Mouse (Mus musculus) lung, postnatal 14 days (tissue): ENCODE measurements at regions not wholly inside any gene's neighbourhood (a gene's known extent, or its start where the extent isn't known, plus 50 kb on each side); places are given as distances from the start of the nearest gene placed in this dataset.
"Not testable (repeated sequence)": the region's sequence is repeated elsewhere in the genome, so short reads cannot be mapped to it uniquely, and the experiment has no call there.

Source experiments
- DNase-seq: peaks from one replicate; pipeline ENCODE4 v3.0.0; 2021

DNA sequence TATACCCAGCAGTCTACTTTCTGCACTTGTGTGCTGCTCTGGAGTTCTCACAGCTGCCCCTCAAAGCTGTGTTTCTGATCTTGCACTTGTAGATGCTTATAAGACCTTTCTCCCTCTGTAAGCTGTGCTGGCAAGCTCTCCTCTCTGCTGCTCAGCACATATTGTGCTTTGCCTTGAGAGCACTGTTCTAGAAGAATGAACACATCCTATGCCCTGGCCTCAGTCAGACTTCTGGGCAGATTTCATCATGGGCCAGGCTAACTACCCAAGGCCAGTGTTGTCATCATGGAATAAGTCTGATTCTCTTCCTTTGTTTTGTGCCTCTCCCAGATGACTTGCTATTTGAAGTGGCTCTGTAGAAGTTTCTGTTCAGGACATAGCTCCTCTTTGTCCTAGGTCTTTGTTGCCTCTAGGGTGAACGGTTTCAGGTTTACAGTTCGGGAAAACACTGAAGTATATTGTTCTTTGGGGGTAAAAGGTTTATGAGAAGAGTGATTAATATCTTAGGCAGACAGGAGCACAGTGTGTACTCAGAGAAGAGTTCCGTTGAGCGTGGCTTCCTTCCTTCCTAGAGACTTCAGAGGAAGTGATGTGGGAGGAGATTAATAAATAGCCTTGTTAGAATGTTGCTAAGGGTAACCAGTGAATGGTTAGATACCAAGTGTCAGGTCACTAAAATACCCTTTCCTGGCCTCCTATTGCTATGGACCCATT is 70.8 kb downstream of the Pcdh18 start:
- no peak for DNase-seq

DNA sequence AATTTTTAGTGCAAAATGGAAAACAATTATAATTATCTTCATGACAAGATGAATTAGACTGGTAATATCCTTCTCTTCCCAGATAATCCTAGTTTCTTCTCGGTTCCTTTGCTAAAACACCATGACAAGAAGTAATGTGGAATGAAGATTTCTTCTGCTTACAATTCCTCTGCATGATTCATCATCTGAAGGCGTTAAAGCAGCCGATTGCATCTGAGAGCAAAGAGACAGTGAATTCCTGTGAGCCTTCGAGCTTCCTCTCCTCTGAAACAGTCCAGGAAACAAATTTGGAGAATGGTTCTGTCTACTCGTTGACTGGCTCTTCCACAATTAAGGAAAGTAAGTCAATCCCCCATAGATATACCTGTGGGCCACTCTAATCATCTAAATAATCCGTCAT is 82.2 kb downstream of the Pcdh18 start:
- no peak for DNase-seq

GRCm38 (mm10) chr3:49672685-49673184 is 84.4 kb downstream of the Pcdh18 start:
- DNase-seq, result no peak

DNA sequence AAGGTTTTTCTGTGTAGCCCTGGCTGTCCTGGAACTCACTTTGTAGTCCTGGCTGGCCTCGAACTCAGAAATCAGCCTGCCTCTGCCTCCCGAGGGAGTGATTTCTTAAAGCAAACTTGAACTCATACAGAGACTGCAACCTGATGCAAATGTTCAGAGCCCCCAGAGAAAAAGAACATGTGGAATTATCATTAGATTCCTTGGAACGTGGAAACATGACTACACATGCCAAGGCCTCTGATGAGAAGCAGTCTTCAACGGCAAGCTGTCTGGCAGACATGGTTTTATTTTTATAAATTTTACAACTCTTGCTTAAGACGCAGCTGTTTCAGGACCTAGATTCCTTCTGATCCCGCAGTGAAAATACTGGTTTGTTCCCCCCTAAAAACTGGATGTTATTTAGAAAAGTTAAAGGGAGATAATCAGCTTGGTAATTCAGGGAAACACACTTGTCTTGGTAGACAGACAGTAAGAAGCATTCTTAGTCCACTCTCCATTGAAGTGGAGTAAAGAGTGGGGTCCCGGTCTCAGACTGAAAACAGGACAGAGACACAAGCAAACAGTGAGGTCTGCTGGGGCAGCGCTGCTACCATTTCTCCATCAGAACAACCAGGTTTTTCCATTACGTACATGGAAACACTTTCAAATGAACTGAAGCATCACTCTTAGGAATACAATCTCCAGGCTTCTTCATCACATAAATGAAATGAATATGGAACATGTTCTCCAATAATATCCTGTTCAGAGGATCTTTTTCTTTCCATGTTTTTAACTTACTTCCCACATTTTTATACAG is 89.4 kb downstream of the Pcdh18 start:
- no peak for DNase-seq

- no peak for DNase-seq
Measured at GRCm38 (mm10) chr3:49666516-49666915, 90.6 kb downstream of the Pcdh18 start.

- DNase-seq, result no peak
Measured at GRCm38 (mm10) chr3:49648895-49649175, 108.3 kb downstream of the Pcdh18 start.

GRCm38 (mm10) chr3:49648040-49648894 is 108.9 kb downstream of the Pcdh18 start:
- DNase-seq, result no peak

DNA sequence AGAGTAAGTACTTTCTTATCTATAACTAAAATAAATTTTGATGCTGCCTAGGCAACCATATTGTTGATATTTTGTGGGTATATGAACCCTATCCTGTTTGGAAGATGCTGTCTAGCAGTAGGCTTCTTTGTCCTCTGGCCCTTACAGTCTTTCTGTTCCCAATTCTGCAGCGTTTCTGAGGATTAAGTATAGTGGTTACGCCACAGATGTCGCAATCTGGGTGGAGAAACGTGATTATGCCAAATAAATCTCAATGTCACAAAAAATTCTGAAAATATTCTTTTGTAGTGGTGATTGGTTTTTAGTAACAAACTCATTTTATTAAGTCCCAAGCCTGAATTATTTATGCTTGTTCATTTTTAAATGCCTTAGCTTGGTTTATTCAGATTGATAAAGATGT is 112.1 kb downstream of the Pcdh18 start:
- no peak for DNase-seq

DNA sequence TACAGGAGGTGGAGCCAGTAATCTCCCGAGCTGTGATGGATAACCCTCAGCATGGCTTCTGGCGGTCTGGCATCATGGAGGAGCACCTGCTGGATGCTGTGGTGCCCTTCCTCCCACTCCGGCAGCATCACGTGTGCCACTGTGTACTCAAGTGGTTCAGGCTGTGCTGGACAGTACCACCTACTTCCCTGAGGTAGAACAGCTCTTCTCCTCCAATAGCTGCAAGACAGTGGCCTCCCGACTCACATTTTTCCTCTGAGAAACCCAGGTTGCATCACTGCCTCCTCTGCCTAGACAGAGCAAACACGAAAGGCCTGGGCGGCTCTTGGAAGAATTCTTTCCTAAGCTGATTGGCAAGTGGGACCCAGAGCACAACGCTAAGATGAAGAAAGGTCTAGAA is 113.3 kb downstream of the Pcdh18 start:
- no peak for DNase-seq

- DNase-seq, result peak; percentile 29
Measured at GRCm38 (mm10) chr3:49641966-49642758, 115.0 kb downstream of the Pcdh18 start.

- DNase-seq, result no peak
Measured at GRCm38 (mm10) chr3:49641411-49641810, 115.7 kb downstream of the Pcdh18 start.

DNA sequence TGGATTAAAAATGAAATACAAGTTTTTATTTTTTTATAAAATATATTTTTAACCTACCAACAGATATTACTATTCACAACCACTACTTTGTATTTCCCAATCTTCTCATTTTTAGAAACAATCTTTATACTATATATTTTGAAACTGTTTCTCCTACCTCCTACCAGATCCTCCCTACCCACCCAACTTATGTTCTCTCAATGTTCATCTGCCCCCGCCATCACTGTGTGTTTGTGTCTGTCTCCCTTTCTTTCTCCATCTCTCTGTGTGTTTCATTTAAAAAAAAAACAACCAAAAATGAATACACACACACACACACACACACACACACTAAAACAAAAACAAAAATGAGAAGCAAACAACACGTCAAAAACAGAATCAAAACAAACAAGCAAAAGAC is 118.5 kb downstream of the Pcdh18 start:
- no peak for DNase-seq

DNA sequence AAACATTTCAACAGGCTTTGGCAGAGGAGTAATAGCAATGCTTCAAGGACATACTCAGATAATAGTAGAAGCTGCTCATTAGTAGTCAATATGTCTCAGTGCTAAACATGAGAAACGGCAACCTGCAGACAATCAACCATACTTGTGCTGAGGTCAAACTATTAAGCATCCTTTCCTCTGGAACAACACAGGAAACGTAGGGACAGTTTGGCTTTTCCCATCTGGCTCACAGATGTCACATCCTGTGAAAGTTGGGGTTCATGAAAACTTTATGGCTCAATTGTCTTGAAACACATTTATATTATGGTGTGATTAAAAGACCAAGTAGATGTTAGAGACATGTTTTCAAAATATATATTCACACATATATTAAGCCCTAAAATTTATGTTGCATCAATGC is 120.4 kb downstream of the Pcdh18 start:
- no peak for DNase-seq

DNA sequence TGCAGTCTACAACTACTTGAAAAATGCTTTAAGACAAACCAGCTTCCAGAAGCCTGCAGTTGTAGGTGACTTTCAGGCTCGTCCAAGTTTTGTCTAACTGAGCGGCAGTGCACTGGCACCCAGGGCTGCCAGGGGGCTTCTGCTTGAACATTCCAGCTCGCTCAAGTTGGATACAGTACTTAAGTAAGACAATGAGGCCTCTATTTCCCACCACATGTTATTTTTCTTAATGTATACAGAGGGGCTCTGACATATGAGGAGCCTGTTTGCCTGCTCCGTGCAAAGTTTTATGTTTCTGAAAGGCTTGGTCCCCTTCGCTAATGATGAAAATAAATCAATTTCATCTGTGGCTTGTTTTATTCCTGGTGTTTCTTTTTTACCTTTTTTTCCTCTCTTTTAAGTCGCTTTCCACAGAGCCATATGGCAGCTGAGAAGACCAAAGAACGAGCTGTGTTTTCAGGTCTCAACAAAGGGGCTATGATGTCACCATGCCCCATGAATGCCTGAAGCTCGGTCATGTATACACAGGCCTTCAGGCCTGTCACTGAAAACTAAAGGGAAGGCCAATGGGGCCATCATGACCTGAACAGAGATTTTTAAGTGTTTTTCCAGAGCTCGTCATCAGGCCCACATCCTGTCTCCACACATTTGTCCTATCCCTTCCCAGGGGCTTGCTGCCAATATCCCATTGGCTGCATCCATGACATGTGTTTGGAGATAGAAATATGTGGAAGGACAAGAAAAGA is 164.2 kb downstream of the Pcdh18 start:
- no peak for DNase-seq

DNA sequence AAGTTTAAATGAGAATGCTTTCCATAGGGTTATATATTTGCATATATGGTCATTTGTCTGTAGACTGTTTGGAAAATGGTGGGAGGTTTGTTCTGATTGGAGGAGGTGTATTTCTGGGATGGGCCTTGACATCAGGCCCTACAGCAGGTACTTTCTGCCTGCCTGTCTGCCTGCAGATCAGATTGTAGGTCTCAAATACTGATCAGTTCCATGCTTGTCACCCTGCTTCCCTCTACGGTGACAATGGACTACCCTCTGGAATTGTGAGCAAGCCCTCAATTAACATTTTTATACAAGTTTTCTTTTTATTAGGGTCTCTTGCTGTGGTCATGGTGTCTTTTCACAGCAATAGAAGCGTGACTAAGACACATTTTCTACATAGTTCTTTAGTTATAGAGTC is 166.9 kb downstream of the Pcdh18 start:
- DNase-seq, result no peak

DNA sequence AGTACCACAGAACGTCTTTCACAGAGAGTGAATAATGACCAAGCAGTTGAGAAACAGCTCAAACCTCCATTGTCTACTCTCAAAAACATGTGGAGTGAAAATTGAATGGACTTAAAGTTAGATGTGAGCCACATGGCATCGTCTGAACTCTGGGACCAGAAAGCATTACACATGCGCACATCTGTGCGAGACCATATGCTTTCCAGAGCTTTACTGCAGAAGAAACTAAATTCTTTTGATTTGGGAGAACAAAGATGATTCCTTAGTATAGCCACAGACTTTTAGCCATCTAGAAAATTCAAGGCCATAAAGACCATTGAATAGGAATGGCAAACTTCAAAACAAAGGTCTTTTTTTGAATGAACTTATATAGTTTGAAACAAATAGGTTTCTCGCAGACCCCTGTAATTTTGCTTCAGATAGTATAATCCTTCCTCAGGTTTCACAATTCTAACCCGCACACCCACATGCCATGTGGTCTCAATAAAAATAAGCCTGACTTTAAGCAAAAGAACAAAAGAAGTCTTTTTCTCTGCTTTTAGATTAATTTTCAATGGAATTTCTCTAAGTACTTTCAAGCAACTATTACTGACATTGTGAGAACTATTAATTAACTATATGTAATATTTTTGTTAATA is 170.5 kb downstream of the Pcdh18 start:
- DNase-seq, result no peak

- not testable (repeated sequence) for DNase-seq
Measured at GRCm38 (mm10) chr3:49585962-49586361, 171.2 kb downstream of the Pcdh18 start.

GRCm38 (mm10) chr3:49566769-49567729 is 190.1 kb downstream of the Pcdh18 start:
- no peak for DNase-seq

DNA sequence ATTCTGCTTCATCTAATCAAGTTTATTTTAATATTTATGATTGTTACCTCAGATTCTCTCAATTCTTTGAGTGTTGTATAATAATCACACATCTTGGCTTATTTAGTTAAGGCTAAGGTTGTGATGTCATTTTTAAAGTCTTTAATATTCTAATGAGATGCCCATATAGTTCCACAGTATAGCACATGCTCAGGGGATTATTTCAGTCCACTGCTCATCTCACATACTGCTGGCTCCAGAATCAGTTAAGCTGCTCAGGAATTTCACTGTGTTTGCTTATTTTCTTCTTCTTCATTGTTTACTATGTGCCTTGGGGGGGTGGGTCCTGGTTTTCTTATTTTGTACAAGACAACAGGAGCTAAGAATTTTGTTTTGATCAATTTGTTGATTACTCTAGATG is 229.5 kb downstream of the Pcdh18 start:
- DNase-seq, result no peak

DNA sequence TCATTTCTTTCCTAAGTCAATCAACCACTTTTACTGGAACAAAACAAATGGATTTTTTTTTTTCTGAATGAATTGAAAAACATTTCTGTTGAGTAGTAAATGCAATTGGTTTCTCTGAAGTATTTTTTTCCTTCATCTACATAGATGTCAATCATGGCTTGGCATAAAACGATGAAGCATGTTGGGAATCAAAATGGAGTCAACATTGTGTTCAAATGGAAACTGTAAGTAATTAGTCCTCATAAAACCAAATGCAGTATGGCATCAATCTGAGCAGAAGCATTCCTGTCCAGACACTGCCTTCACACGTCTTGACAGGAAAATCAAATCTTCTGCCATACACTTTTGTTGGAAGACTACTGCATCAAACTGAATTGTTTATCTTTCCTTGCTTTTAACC is 237.0 kb downstream of the Pcdh18 start:
- DNase-seq, result no peak
